Mouse (Mus musculus) lung, embryonic 16.5 days (tissue): ENCODE data around the gene Runx3. TPM values are rescaled to one million over a fixed set of nuclear protein-coding genes. Genes with fewer than 3 reads are reported as not detected.

Experiments
- ATAC-seq: fragments of 200-750 bp; cut with Nextera tagmentation; 2 replicates; pipeline ENCODE4 v1.8.0; 2017; ENCODE audit warnings: low read depth, mild to moderate bottlenecking, moderate library complexity
- H3K27ac ChIP-seq: fragments of 300-500 bp; sonication (generic); 2 replicates; pipeline ENCODE4 v1.5.1; 2014; ENCODE audit warnings: mild to moderate bottlenecking, control low read depth, low read length
- H3K27me3 ChIP-seq: fragments of 300-500 bp; sonication (generic); 2 replicates; pipeline ENCODE4 v1.6.1; 2014; ENCODE audit warnings: low read depth, low read length, mixed read lengths; ENCODE audit not compliant: control insufficient read depth, insufficient read depth
- H3K36me3 ChIP-seq: fragments of 300-500 bp; sonication (generic); 2 replicates; pipeline ENCODE4 v1.6.1; 2014; ENCODE audit warnings: low read length; ENCODE audit not compliant: control insufficient read depth, insufficient read depth
- H3K4me1 ChIP-seq: fragments of 300-500 bp; sonication (generic); replicated peaks from 2 replicates; pipeline ENCODE4 v1.6.1; 2014; ENCODE audit warnings: low read length, mixed read lengths; ENCODE audit not compliant: control insufficient read depth, insufficient read depth
- H3K4me2 ChIP-seq: fragments of 300-500 bp; sonication (generic); 2 replicates; pipeline ENCODE4 v1.6.1; 2014; ENCODE audit warnings: low read depth, low read length, control low read depth
- H3K4me3 ChIP-seq: fragments of 300-500 bp; sonication (generic); 2 replicates; pipeline ENCODE4 v1.5.1; 2014; ENCODE audit warnings: mild to moderate bottlenecking, low read length, control low read depth
- H3K9ac ChIP-seq: fragments of 300-500 bp; sonication (generic); 2 replicates; pipeline ENCODE4 v1.6.1; 2014; ENCODE audit warnings: low read length, control low read depth
- H3K9me3 ChIP-seq: fragments of 300-500 bp; sonication (generic); 2 replicates; pipeline ENCODE4 v1.6.1; 2016; ENCODE audit warnings: low read length; ENCODE audit not compliant: control insufficient read depth
- WGBS: fragments of 180-500 bp; shearing (Covaris S2); extraction: QIAGEN DNeasy Blood & Tissue Kit; methylation state at CpG from one replicate; pipeline ENCODE4 v1.1.7; 2014; 5-methylcytosine and 5-hydroxymethylcytosine counted together
- polyA plus RNA-seq: library from polyadenylated mRNA; unstranded; fragments of >200 nt; fragmentation: Nextera tagmentation; extraction: Ambion mirVana; gene quantifications from 2 replicates; pipeline ENCODE4 v1.2.1, GENCODE M21; 2015

The Runx3 gene
- polyA plus RNA-seq, 1 experiment from 2014 or later = 0.16 TPM

GRCm38 (mm10) chr4:135191604-135192003 lies 71.2 kb downstream of the Runx3 start:
- Histone ChIP-seq H3K4me3 (no peak overlapping the region), H3K9me3 (no peaks in the 10 kb centered on the region), H3K4me1 (no peaks in the 10 kb centered on the region), H3K27me3 (no peaks in the 10 kb centered on the region), H3K36me3 (no peaks in the 10 kb centered on the region), H3K9ac (no peak overlapping the region), H3K4me2 (no peak overlapping the region), H3K27ac (no peak overlapping the region)
- no peak for ATAC-seq
- WGBS = 67% methylated on average over 11 of the region's 11 CpGs

GRCm38 (mm10) chr4:135192841-135193240 lies 72.4 kb downstream of the Runx3 start:
- Histone ChIP-seq H3K27ac (no peak overlapping the region), H3K4me3 (no peak overlapping the region), H3K9me3 (no peaks in the 10 kb centered on the region), H3K27me3 (no peaks in the 10 kb centered on the region), H3K9ac (no peak overlapping the region), H3K36me3 (no peaks in the 10 kb centered on the region), H3K4me1 (no peaks in the 10 kb centered on the region), H3K4me2 (no peak overlapping the region)
- 61% methylated on average over 5 of the region's 5 CpGs for WGBS
- no peak for ATAC-seq

GRCm38 (mm10) chr4:135197857-135198256 lies 77.4 kb downstream of the Runx3 start:
- Histone ChIP-seq H3K27ac (no peak overlapping the region), H3K9ac (no peak overlapping the region), H3K9me3 (no peaks in the 10 kb centered on the region), H3K4me2 (no peak overlapping the region), H3K36me3 (no peaks in the 10 kb centered on the region), H3K27me3 (no peaks in the 10 kb centered on the region), H3K4me1 (no peaks in the 10 kb centered on the region), H3K4me3 (no peak overlapping the region)
- WGBS = 71% methylated on average over 8 of the region's 8 CpGs
- ATAC-seq = no peak

- H3K9me3 ChIP-seq = no peaks in the 10 kb centered on the region; the same call in 1 of the 2 replicates
- H3K4me3 ChIP-seq = no peak overlapping the region
- H3K9ac ChIP-seq = no peak overlapping the region
- H3K27me3 ChIP-seq = peaks cover 16% of the 10 kb centered on the region
- peaks cover 8% of the 10 kb centered on the region for H3K4me1 ChIP-seq
- H3K36me3 ChIP-seq = no peaks in the 10 kb centered on the region
- ATAC-seq = no peak
- H3K27ac ChIP-seq = no peak overlapping the region
- WGBS = 75% methylated on average over 16 of the region's 16 CpGs
- no peak overlapping the region for H3K4me2 ChIP-seq
Observed at GRCm38 (mm10) chr4:135201771-135202170, 81.3 kb downstream of the Runx3 start.

GRCm38 (mm10) chr4:135203279-135203678 lies 82.8 kb downstream of the Runx3 start:
- ATAC-seq = peak; percentile 67
- H3K9ac ChIP-seq = peak overlapping the region; percentile 51; the same call in 1 of the 2 replicates

GRCm38 (mm10) chr4:135203806-135204560 lies 83.5 kb downstream of the Runx3 start:
- peaks cover 16% of the 10 kb centered on the region for H3K27me3 ChIP-seq
- H3K9me3 ChIP-seq = no peaks in the 10 kb centered on the region; the same call in 1 of the 2 replicates
- peak overlapping the region; percentile 42 for H3K4me3 ChIP-seq
- no peak overlapping the region for H3K27ac ChIP-seq
- 9% methylated on average over 17 of the region's 17 CpGs for WGBS
- H3K4me2 ChIP-seq = peak overlapping the region; percentile 65
- H3K9ac ChIP-seq = no peak overlapping the region
- no peak for ATAC-seq
- H3K4me1 ChIP-seq = peaks cover 8% of the 10 kb centered on the region
- H3K36me3 ChIP-seq = no peaks in the 10 kb centered on the region

More at GRCm38 (mm10) chr4:135203279-135203678, 82.8 kb downstream of the Runx3 start:
- WGBS = 2% methylated on average over 14 of the region's 14 CpGs
- no peaks in the 10 kb centered on the region for H3K36me3 ChIP-seq
- peaks cover 8% of the 10 kb centered on the region for H3K4me1 ChIP-seq
- peak overlapping the region; percentile 42 for H3K4me3 ChIP-seq
- no peak overlapping the region for H3K27ac ChIP-seq
- peak overlapping the region; percentile 65 for H3K4me2 ChIP-seq
- peaks cover 16% of the 10 kb centered on the region for H3K27me3 ChIP-seq
- no peaks in the 10 kb centered on the region; the same call in 1 of the 2 replicates for H3K9me3 ChIP-seq

GRCm38 (mm10) chr4:135204666-135205065 lies 84.2 kb downstream of the Runx3 start:
- no peak overlapping the region for H3K4me3 ChIP-seq
- H3K27me3 ChIP-seq = peaks cover 16% of the 10 kb centered on the region
- ATAC-seq = no peak
- H3K4me2 ChIP-seq = no peak overlapping the region
- no peaks in the 10 kb centered on the region; the same call in 1 of the 2 replicates for H3K9me3 ChIP-seq
- no peak overlapping the region for H3K9ac ChIP-seq
- no peak overlapping the region for H3K27ac ChIP-seq
- no peaks in the 10 kb centered on the region for H3K36me3 ChIP-seq
- 40% methylated on average over 5 of the region's 5 CpGs for WGBS
- peaks cover 8% of the 10 kb centered on the region for H3K4me1 ChIP-seq

- Histone ChIP-seq H3K4me2 (no peak overlapping the region), H3K27ac (no peak overlapping the region), H3K9me3 (no peaks in the 10 kb centered on the region; the same call in 1 of the 2 replicates), H3K27me3 (peaks cover 16% of the 10 kb centered on the region), H3K4me1 (peaks cover 8% of the 10 kb centered on the region), H3K4me3 (no peak overlapping the region), H3K9ac (no peak overlapping the region), H3K36me3 (peaks cover under 1% of the 10 kb centered on the region; the same call in 1 of the 2 replicates)
- WGBS = 22% methylated on average over 5 of the region's 5 CpGs
- ATAC-seq = no peak
Observed at GRCm38 (mm10) chr4:135205254-135205653, 84.8 kb downstream of the Runx3 start.

GRCm38 (mm10) chr4:135205711-135206600 lies 85.5 kb downstream of the Runx3 start:
- H3K4me2 ChIP-seq = peak overlapping the region; percentile 82
- peaks cover 8% of the 10 kb centered on the region for H3K4me1 ChIP-seq
- ATAC-seq = peak; percentile 70
- peaks cover 16% of the 10 kb centered on the region for H3K27me3 ChIP-seq
- peak overlapping the region; percentile 57 for H3K9ac ChIP-seq
- H3K9me3 ChIP-seq = peaks cover 3% of the 10 kb centered on the region; the same call in 1 of the 2 replicates
- no peak overlapping the region for H3K27ac ChIP-seq
- WGBS = 2% methylated on average over 40 of the region's 47 CpGs
- H3K4me3 ChIP-seq = peak overlapping the region; percentile 45
- H3K36me3 ChIP-seq = peaks cover 6% of the 10 kb centered on the region
